Mouse (Mus musculus) thymus, adult 2 months (tissue): ENCODE results near the gene Rreb1.

ENCODE experiments used
- CTCF ChIP-seq: fragments of 200-500 bp; IDR thresholded peaks from 2 replicates; pipeline ENCODE4 v1.5.1; 2012; ENCODE audit warnings: mild to moderate bottlenecking, control low read depth, low read length, moderate library complexity, borderline replicate concordance; ENCODE audit not compliant: control insufficient read depth, poor library complexity, insufficient read depth; ENCODE audit errors: extremely low read depth
- POLR2A ChIP-seq: fragments of 200-500 bp; IDR thresholded peaks from 2 replicates; pipeline ENCODE4 v1.6.1; 2012; ENCODE audit warnings: mild to moderate bottlenecking, low read length, control low read depth, moderate library complexity; ENCODE audit not compliant: control insufficient read depth, poor library complexity, insufficient read depth; ENCODE audit errors: extremely low read depth

- TF ChIP-seq POLR2A (no peak), CTCF (no peak)
Measured at GRCm38 (mm10) chr13:37848438-37848837, 70.2 kb downstream of the Rreb1 start.
